Mouse (Mus musculus): ENCODE results near the gene Setd6. TPM values are rescaled to one million over a fixed set of nuclear protein-coding genes. Genes with fewer than 3 reads are reported as not detected.

Gene Setd6
- polyA plus RNA-seq, 1 experiment, result 4.5 TPM

DNA sequence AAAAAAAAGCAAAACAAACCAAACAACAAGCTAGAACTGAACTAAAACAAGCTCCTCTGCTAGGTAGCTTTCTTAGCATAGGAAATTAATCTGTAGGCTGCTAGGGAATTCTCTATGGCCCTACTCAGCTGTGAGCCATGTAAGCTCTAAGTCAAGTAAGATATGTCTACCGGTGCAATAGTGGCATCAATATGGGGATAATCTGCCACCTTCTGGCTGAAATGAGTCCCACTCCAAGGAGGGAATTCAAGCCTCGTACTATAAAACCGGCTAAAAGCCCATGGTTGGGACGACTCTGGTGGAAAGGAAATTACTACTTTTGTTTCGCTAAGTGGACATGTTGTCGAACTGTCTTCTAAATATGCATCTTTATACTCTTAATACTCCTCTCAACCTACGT lies 22.9 kb downstream of the Setd6 start:
- H3K27me3 ChIP-seq (ENCODE audit: control insufficient read depth, insufficient read depth, low read length), result no peaks in the 10 kb centered on the region
- peaks cover 7% of the 10 kb centered on the region for H3K36me3 ChIP-seq (ENCODE audit: control insufficient read depth, insufficient read depth, low read length)
- TF ChIP-seq CTCF (IDR thresholded peaks at IDR 0.05; ENCODE audit: control insufficient read depth, insufficient read depth, insufficient replicate concordance, low read depth, low read length) (no peak), POLR2A (IDR thresholded peaks at IDR 0.05; ENCODE audit: control insufficient read depth, low read depth, low read length) (no peak)
- H3K27ac ChIP-seq (ENCODE audit: control insufficient read depth, insufficient read depth, low read depth, low read length), result no peak overlapping the region
- H3K4me1 ChIP-seq (ENCODE audit: control insufficient read depth, insufficient read depth, low read length), result no peaks in the 10 kb centered on the region
- no peak overlapping the region for H3K4me3 ChIP-seq (ENCODE audit: control insufficient read depth, low read depth, low read length)

DNA sequence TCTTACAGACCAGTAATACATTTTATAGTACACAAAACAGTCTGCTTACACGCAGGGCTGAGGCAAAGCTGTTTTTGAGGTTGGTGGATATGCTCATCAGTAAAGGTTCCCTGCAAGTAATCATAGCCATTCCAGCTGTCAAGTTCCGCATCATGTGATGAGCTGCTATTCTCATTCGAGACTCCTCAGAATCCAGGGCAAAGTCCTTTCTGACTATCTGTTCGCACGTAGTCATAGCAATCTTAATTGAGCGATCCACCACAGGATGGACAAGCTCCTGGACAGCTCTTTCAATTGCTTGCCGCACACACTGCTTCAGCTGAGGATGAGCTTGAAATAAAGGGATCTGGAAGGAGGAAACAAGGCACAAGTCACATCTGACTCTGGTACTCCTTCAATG lies 26.1 kb downstream of the Setd6 start:
- Histone ChIP-seq H3K4me3 (ENCODE audit: control insufficient read depth, low read depth, low read length) (no peak overlapping the region), H3K27ac (ENCODE audit: control insufficient read depth, insufficient read depth, low read depth, low read length) (no peak overlapping the region), H3K27me3 (ENCODE audit: control insufficient read depth, insufficient read depth, low read length) (no peaks in the 10 kb centered on the region), H3K36me3 (ENCODE audit: control insufficient read depth, insufficient read depth, low read length) (peaks cover 7% of the 10 kb centered on the region), H3K4me1 (ENCODE audit: control insufficient read depth, insufficient read depth, low read length) (no peaks in the 10 kb centered on the region)
- TF ChIP-seq POLR2A (IDR thresholded peaks at IDR 0.05; ENCODE audit: control insufficient read depth, low read depth, low read length) (no peak), CTCF (IDR thresholded peaks at IDR 0.05; ENCODE audit: control insufficient read depth, insufficient read depth, insufficient replicate concordance, low read depth, low read length) (no peak)

DNA sequence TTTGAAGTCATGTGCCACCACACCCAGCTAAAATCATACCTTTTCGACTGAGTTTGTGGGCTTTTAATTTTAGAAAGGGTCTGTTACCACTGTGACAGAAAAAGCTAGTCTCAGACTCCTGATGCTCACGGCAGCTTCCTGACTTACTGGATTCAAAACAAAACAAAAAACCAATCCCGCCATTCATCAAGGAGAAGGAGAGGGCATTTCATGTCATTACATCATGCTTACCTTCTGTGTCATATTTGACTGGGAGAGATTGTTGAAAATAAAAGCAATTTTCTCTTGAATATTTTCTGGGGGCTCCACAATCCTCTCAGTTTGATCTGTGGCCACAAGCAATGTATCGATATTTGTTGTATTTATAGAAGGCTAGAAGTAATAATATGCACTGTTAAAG lies 32.3 kb downstream of the Setd6 start:
- no peak for TF ChIP-seq POLR2A (IDR thresholded peaks at IDR 0.05; ENCODE audit: control insufficient read depth, low read depth, low read length)
- no peak for TF ChIP-seq CTCF (IDR thresholded peaks at IDR 0.05; ENCODE audit: control insufficient read depth, insufficient read depth, insufficient replicate concordance, low read depth, low read length)
- H3K4me3 ChIP-seq (ENCODE audit: control insufficient read depth, low read depth, low read length), result no peak overlapping the region
- H3K4me1 ChIP-seq (ENCODE audit: control insufficient read depth, insufficient read depth, low read length), result no peaks in the 10 kb centered on the region
- no peak overlapping the region for H3K27ac ChIP-seq (ENCODE audit: control insufficient read depth, insufficient read depth, low read depth, low read length)
- peaks cover 2% of the 10 kb centered on the region for H3K36me3 ChIP-seq (ENCODE audit: control insufficient read depth, insufficient read depth, low read length)
- no peaks in the 10 kb centered on the region for H3K27me3 ChIP-seq (ENCODE audit: control insufficient read depth, insufficient read depth, low read length)

DNA sequence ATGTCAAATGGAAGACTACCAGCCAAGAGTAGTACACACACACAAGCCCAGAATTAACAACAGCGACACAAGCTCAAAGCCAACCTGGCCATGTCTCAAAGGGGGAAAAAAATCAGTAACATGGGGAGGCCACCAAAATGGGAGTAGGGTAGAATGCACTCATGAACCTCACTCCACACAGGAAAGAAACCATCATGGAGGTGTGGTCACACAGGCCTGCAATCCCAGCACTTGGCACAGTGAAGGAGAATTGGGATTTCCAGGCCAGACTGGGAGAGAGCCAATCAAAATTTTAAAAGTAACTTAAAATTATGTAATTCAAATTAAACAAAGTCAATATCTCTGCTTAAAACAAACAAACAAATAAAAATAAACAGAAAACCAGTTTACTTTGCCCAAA lies 36.2 kb downstream of the Setd6 start:
- TF ChIP-seq CTCF (IDR thresholded peaks at IDR 0.05; ENCODE audit: control insufficient read depth, insufficient read depth, insufficient replicate concordance, low read depth, low read length) (no peak), POLR2A (IDR thresholded peaks at IDR 0.05; ENCODE audit: control insufficient read depth, low read depth, low read length) (no peak)
- H3K4me3 ChIP-seq (ENCODE audit: control insufficient read depth, low read depth, low read length), result no peak overlapping the region
- no peak overlapping the region for H3K27ac ChIP-seq (ENCODE audit: control insufficient read depth, insufficient read depth, low read depth, low read length)
- H3K36me3 ChIP-seq (ENCODE audit: control insufficient read depth, insufficient read depth, low read length), result peaks cover 1% of the 10 kb centered on the region
- no peaks in the 10 kb centered on the region for H3K27me3 ChIP-seq (ENCODE audit: control insufficient read depth, insufficient read depth, low read length)
- no peaks in the 10 kb centered on the region for H3K4me1 ChIP-seq (ENCODE audit: control insufficient read depth, insufficient read depth, low read length)

DNA sequence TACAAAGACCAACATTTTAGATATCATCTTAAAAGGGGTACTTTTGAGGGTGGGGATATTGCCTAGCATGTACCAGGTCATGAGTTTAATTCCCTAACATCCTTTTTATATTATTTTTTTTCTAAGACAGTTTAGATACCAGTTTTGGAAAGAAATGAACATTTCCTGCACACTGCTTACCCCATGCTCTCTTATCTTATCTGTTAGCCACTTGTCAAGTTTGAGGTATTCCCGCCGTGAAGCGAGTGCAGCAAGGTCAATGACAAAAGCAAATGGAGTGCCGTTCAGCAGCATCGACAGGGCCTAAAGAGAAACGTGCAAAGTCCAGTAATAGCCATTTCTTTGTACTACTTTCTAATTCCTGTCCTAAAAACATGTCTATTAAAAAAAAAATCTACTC lies 44.6 kb downstream of the Setd6 start:
- H3K36me3 ChIP-seq (ENCODE audit: control insufficient read depth, insufficient read depth, low read length), result peaks cover 2% of the 10 kb centered on the region
- TF ChIP-seq POLR2A (IDR thresholded peaks at IDR 0.05; ENCODE audit: control insufficient read depth, low read depth, low read length) (no peak), CTCF (IDR thresholded peaks at IDR 0.05; ENCODE audit: control insufficient read depth, insufficient read depth, insufficient replicate concordance, low read depth, low read length) (no peak)
- no peak overlapping the region for H3K4me3 ChIP-seq (ENCODE audit: control insufficient read depth, low read depth, low read length)

DNA sequence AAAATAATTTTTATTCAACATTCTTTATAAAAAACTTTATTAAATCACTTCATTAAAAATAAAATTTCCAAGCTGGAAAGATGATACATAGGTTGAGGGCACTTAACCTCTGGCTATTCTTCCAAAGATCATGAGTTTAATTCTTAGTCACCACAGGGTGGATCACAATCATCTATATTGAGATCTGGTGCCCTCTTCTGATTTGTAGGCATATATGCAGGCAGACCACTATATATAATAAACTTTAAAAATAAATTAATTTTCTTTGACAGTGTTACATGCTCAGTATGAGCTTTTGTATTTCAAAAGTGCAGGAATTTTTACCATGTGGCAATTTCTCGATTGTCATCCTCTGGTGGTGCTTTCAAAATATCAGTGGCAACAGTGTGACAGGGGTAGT lies 48.5 kb downstream of the Setd6 start:
- Histone ChIP-seq H3K4me1 (ENCODE audit: control insufficient read depth, insufficient read depth, low read length) (no peaks in the 10 kb centered on the region), H3K27ac (ENCODE audit: control insufficient read depth, insufficient read depth, low read depth, low read length) (no peak overlapping the region), H3K27me3 (ENCODE audit: control insufficient read depth, insufficient read depth, low read length) (no peaks in the 10 kb centered on the region), H3K4me3 (ENCODE audit: control insufficient read depth, low read depth, low read length) (no peak overlapping the region), H3K36me3 (ENCODE audit: control insufficient read depth, insufficient read depth, low read length) (peaks cover 2% of the 10 kb centered on the region)
- TF ChIP-seq CTCF (IDR thresholded peaks at IDR 0.05; ENCODE audit: control insufficient read depth, insufficient read depth, insufficient replicate concordance, low read depth, low read length) (no peak), POLR2A (IDR thresholded peaks at IDR 0.05; ENCODE audit: control insufficient read depth, low read depth, low read length) (no peak)

More for the DNA sequence above, 44.6 kb downstream of the Setd6 start:
- no peaks in the 10 kb centered on the region for H3K27me3 ChIP-seq (ENCODE audit: control insufficient read depth, insufficient read depth, low read length)
- no peak overlapping the region for H3K27ac ChIP-seq (ENCODE audit: control insufficient read depth, insufficient read depth, low read depth, low read length)
- no peaks in the 10 kb centered on the region for H3K4me1 ChIP-seq (ENCODE audit: control insufficient read depth, insufficient read depth, low read length)

Other genes starting within 250 kb of the Setd6 start
- 107 and 125 TPM in 2 replicates for gene Csnk2a2, start 225.8 kb upstream of the Setd6 start, polyA plus RNA-seq (2012; rRNA removed)
- gene Ccdc113, start 181.8 kb upstream of the Setd6 start, polyA plus RNA-seq (2012; rRNA removed), result 82.2 and 87.4 TPM in 2 replicates
- gene Prss54, start 139.5 kb upstream of the Setd6 start, polyA plus RNA-seq (2012; rRNA removed), result 251 and 266 TPM in 2 replicates
- gene Gins3, start 82.4 kb upstream of the Setd6 start, polyA plus RNA-seq (2012; rRNA removed), result 1.3 and 1.5 TPM in 2 replicates
- 23.7 and 26.2 TPM in 2 replicates for gene Ndrg4, start 38.9 kb upstream of the Setd6 start, polyA plus RNA-seq (2012; rRNA removed)
- gene Cnot1, start 91.6 kb downstream of the Setd6 start, polyA plus RNA-seq (2012; rRNA removed), result 205 and 236 TPM in 2 replicates
- gene Sap18b, start 109.5 kb downstream of the Setd6 start, polyA plus RNA-seq (2012; rRNA removed), result 47.0 and 58.8 TPM in 2 replicates
- 2.9 and 3.4 TPM in 2 replicates for gene Slc38a7, start 137.7 kb downstream of the Setd6 start, polyA plus RNA-seq (2012; rRNA removed)
- gene Got2, start 172.7 kb downstream of the Setd6 start, polyA plus RNA-seq (2012; rRNA removed), result 8.7 and 15.7 TPM in 2 replicates